Mouse (Mus musculus) kidney, adult 18-20 months (tissue): ENCODE measurements around the gene Gm5114.
A peak's percentile ranks its signal among the peaks of the same experiment; 100 is the strongest.
"Not testable (repeated sequence)": the region's sequence is repeated elsewhere in the genome, so short reads cannot be mapped to it uniquely, and the experiment has no call there.

Experiments used
- DNase-seq: peaks from one replicate; pipeline ENCODE4 v3.0.0; 2021

Gene Gm5114

DNA sequence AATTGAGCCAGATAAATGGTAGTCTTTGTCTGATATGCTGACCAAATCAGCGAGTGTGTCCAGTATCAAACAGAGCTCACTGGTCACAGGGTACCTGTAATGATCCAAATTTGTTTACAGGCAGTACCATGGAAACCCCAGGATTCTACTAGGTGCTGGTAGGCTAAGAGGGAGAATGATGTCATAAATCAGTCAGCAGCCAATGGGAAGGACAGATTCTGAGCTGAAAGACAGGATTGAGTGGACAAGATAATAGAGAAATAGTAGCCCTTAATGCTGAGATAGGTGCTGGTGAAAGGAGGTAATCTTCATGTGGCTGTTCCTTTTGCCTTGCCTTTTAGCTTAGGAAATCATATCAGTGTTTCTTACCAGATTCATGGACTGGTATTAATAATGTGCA is at the start of gene Gm5114:
Gene Gm5114, minus strand, starts transcription at position 101 of the 400 bp plus-strand sequence.
- not testable (repeated sequence) for DNase-seq

DNA sequence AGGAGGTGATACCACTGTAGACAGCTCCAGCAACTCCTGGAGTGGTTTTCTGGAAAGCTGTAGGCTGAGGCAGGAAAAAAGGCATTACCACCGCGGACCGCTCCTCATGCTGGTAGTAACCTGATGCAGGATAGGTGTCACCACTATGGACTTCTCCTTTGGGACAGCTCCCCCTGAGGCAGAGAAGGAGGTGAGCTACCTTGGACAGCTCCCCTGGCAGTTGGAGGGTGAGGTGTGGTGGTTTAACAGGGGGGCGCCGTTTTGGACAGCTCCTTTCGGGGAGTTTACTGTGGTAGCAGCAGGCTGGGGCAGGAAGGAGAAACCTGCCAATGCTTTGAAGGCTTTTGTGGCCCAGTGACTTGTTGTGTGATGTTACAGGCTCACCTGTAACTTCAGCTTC is 42.8 kb upstream of the Gm5114 start:
- DNase-seq, result no peak

DNA sequence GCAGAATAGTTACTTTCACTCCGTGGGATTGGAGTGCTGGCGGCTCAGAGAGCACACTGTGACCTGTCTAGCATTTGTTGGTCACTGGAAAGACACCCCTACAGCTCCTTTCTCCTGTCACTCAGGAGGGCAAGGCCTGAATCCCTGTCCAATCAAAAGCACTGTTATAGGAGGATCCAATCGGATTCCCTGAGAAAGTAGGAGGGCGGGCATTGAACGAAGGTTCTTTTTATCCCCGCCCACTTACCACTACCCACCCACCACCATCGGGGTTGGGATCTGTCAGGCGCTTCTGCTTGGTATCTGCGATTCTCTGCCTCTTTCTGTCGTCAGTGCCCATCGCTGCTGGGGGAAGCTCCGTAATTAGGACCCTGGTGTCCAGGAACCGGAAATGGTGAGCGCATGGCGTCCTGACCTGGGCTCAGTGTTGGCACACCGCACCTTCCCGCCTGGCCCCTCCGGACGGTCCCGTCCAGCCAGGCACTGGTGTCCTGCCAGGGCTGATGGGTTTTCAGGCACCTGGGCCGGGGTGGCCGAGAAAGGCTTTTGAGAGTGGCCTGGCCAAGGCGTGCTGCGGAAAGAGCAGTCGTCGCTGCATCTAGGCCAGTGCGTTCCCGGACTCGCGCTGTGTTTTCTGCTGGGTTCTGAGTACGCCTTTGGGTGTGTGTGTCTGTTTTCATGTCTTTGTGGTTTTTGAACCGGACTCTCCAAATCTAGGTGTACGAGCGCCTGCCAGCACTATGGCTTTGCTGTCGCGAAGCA is 36.5 kb upstream of the Gm5114 start:
- DNase-seq, result peak; percentile 83

DNA sequence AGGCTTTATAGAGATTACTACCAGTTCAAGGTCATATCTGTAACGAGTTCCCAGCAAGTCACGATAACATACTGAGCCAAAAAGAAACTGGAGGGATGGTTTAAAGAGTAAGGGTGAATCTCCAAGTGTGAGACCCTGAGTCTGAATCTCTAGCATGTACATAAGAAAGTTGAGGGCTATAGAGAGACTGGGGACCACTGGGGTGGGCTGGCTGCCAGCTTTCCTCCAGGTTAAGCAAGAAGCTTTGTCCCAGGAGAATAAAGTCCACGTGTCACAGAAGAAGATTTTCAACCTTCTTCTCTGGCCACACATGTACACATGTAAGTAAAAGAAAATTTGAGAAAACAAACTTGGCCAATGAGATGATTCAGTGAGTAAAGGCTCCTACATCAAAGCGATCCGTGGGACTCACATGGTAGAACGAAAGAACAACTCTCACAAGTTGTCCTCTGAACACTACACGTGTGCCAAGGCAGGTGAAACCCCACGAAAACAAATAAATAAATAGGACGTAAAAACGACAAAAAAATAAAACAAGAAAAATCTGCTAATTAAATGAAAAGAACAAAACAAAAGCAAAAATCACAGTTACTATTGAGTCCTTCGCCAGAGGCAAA is 35.8 kb upstream of the Gm5114 start:
- DNase-seq, result no peak

DNA sequence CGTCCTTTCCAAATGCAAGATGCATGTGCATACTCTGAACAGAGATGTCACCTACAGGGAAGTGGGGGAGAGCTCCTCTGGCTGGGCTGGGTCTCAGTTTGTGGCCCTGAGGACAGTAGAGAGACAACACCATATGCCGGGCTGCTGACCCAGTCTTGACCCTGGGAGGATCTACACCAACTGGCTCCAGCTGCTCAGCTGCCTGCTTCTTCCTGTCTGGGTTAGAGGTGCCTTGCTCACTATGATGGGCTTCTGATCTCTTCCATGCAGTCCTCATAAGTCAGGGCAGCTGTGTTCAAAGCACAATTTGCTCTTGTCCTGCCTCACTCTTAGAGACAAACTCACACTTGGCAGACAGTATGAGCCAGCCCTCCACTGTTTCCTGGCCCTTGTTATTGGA is 28.3 kb upstream of the Gm5114 start:
- DNase-seq, result no peak

DNA sequence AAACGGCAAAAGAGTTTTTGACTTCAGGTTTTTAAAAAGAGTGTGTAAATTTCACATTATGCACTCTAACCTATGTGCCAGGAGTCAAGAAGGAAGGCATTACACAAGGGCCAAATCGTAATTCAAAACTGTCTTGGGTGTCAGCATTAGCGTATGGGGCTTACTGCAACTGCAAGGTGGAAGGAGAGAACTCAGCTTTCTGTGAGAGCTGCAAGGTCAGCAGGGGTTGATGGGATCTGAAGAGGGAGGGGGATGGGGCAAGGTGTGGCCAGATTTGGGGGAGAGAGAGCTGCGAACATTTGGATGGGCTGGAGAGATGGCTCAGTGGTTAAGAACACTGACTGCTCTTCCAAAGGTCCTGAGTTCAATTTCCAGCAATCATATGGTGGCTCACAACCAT is 27.4 kb upstream of the Gm5114 start:
- no peak for DNase-seq
